Mouse (Mus musculus) bone marrow, adult 2 months (tissue): ENCODE data around the gene Aldh16a1.

Source experiments
- CTCF ChIP-seq: fragments of 200-500 bp; IDR thresholded peaks from 2 replicates; pipeline ENCODE4 v1.5.1; 2011; ENCODE audit warnings: low read length, control low read depth; ENCODE audit not compliant: control insufficient read depth, insufficient read depth
- POLR2A ChIP-seq: fragments of 200-500 bp; IDR thresholded peaks from 2 replicates; pipeline ENCODE4 v1.6.1; 2011; ENCODE audit warnings: low read depth, mild to moderate bottlenecking, control low read depth, low read length, borderline replicate concordance; ENCODE audit not compliant: control insufficient read depth

DNA sequence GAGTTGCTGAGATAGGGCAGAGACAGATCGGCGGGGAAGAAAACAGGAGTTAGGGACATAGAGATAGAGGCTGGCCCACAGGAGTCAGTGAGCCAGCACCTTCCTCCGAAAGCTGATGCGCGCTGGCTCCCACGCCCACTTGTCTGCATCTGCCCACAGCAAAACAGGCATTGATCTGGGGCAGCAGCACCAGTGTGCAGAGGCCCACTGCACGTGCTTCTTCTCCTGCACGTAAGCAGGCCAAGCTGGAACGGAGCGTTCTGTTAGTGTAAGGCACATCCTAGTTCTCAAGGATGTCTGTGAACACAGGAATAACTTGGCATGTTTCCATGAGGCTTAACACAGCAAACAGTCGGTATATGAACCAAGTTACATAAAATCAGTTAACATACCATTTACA, 44.6 kb upstream of the Aldh16a1 start:
- TF ChIP-seq POLR2A: no peak
- no peak for TF ChIP-seq CTCF
